Mouse (Mus musculus) thymus, adult 2 months (tissue): ENCODE measurements at regions not wholly inside any gene's neighbourhood (a gene's known extent, or its start where the extent isn't known, plus 50 kb on each side); places are given as distances from the start of the nearest gene placed in this dataset.
A peak's percentile ranks its signal among the peaks of the same experiment; 100 is the strongest.

Experiments used
- DNase-seq: peaks from one replicate; pipeline ENCODE4 v3.0.0; 2021
- H3K27ac ChIP-seq: fragments of 200-500 bp; 2 replicates; pipeline ENCODE4 v1.5.1; 2012; ENCODE audit warnings: low read length, control low read depth; ENCODE audit not compliant: control insufficient read depth, insufficient read depth
- H3K27me3 ChIP-seq: fragments of 200-500 bp; 2 replicates; pipeline ENCODE4 v1.6.1; 2012; ENCODE audit warnings: mild to moderate bottlenecking, low read length, moderate library complexity, mixed read lengths; ENCODE audit not compliant: control insufficient read depth, insufficient read depth
- H3K36me3 ChIP-seq: fragments of 200-500 bp; 2 replicates; pipeline ENCODE4 v1.6.1; 2012; ENCODE audit warnings: mild to moderate bottlenecking, low read length, moderate library complexity; ENCODE audit not compliant: control insufficient read depth, insufficient read depth
- H3K4me1 ChIP-seq: fragments of 200-500 bp; replicated peaks from 2 replicates; pipeline ENCODE4 v1.6.1; 2012; ENCODE audit warnings: low read length; ENCODE audit not compliant: control insufficient read depth, insufficient read depth
- H3K4me3 ChIP-seq: fragments of 200-500 bp; 2 replicates; pipeline ENCODE4 v1.5.1; 2012; ENCODE audit warnings: mild to moderate bottlenecking, low read length, control low read depth, moderate library complexity; ENCODE audit not compliant: control insufficient read depth, insufficient read depth
- CTCF ChIP-seq: fragments of 200-500 bp; IDR thresholded peaks from 2 replicates; pipeline ENCODE4 v1.5.1; 2012; ENCODE audit warnings: mild to moderate bottlenecking, control low read depth, low read length, moderate library complexity, borderline replicate concordance; ENCODE audit not compliant: control insufficient read depth, poor library complexity, insufficient read depth; ENCODE audit errors: extremely low read depth
- POLR2A ChIP-seq: fragments of 200-500 bp; IDR thresholded peaks from 2 replicates; pipeline ENCODE4 v1.6.1; 2012; ENCODE audit warnings: mild to moderate bottlenecking, low read length, control low read depth, moderate library complexity; ENCODE audit not compliant: control insufficient read depth, poor library complexity, insufficient read depth; ENCODE audit errors: extremely low read depth
- WGBS: fragments of 180-500 bp; shearing (Covaris S2); methylation state at CpG from one replicate; pipeline ENCODE4 v1.1.7; 2018; 5-methylcytosine and 5-hydroxymethylcytosine counted together

DNA sequence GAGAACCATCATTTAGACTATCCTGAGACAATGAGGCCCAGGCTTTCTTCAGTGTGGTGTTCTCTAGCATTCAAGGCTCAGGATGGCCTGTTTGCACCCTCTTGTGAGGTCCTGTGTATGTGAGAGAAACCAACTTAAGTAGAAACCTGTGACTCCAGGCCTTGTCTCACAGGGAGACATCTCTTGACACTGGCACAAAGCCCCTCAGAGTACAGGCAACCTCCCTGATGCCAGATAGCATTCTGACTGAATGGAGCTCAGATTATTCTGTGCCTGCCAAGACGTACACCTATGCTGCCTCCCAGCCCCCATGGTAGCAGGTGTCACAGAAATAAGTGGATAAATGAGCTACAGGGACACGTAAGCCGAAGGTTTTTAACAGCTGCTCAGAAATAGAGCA, 77.9 kb upstream of the Ccn6 start:
- Histone ChIP-seq H3K4me1 (peaks cover 13% of the 10 kb centered on the region), H3K4me3 (no peak overlapping the region), H3K27me3 (no peaks in the 10 kb centered on the region), H3K36me3 (no peaks in the 10 kb centered on the region), H3K27ac (no peak overlapping the region)
- DNase-seq = no peak
- WGBS = 60% methylated on average over 3 of the region's 3 CpGs
- TF ChIP-seq CTCF (no peak), POLR2A (no peak)

DNA sequence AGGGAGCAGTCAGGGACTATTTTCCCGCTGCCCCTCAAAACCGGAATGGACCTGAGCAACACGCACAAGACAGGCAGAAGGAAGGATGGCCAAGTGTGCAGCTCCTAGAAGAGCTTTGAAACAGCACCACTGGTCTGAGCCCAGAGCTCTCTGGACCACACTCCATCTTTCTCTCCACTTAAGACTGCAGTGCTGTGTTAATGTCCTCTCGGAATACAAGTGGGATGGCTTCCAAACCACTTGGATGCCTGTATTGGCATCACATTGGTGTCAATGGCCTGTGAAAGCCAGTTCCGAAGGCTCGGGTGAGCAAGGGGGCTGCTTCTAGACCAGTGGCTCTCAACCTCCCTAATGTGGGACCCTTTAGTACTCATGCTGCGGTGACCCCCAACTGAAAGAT, 77.4 kb upstream of the Ccn6 start:
- WGBS = 99% methylated on average over 7 of the region's 7 CpGs
- H3K36me3 ChIP-seq = no peaks in the 10 kb centered on the region
- no peaks in the 10 kb centered on the region for H3K27me3 ChIP-seq
- TF ChIP-seq CTCF (no peak), POLR2A (no peak)
- H3K27ac ChIP-seq = no peak overlapping the region
- DNase-seq = no peak
- peaks cover 13% of the 10 kb centered on the region for H3K4me1 ChIP-seq
- H3K4me3 ChIP-seq = no peak overlapping the region

DNA sequence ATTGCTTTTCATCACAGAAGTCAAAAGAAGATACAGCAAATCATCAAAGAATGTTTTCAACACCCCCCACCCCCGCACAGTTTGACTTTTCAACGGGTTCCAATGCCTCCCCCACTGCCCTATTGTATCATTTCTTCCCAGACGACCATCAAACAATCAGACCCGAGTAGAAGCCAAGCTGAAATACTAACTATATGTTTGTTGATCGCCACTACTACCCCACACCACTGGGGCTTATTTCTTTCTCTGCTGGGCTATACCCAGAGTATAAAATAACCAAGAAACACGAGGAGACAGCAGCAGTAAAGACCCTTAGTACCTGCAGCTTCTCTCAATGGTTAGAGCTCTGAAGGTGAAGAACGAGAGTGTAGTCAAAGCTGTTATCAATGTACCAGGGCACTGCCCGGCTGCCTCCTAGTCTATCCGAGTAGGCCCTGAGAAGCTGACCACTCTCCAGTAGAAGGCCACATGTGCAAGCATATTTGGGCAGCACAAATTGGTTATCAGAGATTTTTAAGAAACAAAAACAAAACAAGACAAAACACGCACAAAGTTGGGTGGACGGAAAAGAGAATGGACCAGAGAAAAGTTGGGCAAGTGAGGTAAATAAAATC, 76.7 kb upstream of the Ccn6 start:
- WGBS = 72% methylated on average over 11 of the region's 11 CpGs
- H3K4me3 ChIP-seq = no peak overlapping the region
- H3K27me3 ChIP-seq = no peaks in the 10 kb centered on the region
- H3K36me3 ChIP-seq = no peaks in the 10 kb centered on the region
- DNase-seq = no peak
- H3K4me1 ChIP-seq = peaks cover 13% of the 10 kb centered on the region
- no peak for TF ChIP-seq CTCF
- no peak for TF ChIP-seq POLR2A
- H3K27ac ChIP-seq = no peak overlapping the region

DNA sequence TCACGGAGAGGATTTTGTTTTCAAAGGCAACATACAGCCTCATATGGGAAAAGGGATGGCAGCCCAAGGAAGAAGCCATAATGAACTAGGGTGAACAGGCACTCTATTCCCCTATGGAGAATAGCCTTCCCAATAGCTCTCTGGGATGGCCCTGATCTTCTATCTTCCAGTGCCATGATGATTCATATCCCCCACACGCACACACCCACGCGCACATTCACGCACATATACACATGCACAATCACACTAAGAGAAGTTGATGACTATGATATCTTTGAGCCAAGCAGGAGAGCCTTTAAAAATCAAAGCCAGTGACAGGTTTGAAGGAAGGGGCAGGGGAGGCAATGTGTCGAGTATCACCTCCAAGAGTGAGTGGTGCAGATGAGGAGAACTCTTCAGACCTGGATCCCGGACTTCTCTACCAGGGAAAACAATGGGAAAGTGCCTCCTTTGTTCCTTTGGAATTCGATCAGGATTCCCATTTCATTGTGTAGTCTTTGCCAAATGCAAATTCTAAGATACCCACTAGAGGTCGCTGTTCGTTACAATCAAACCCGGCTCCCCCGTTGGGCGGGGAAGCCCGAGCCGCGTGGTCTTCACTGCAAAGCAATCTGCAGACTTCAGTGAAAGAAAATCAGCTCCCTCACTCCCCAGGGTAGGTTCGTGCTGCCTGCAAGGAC, 76.0 kb upstream of the Ccn6 start:
- Histone ChIP-seq H3K4me1 (peaks cover 13% of the 10 kb centered on the region), H3K36me3 (no peaks in the 10 kb centered on the region), H3K27ac (no peak overlapping the region), H3K4me3 (no peak overlapping the region), H3K27me3 (no peaks in the 10 kb centered on the region)
- peak; percentile 75 for DNase-seq
- TF ChIP-seq POLR2A (no peak), CTCF (peak; percentile 73; the same call in 1 of the 2 replicates)
- 26% methylated on average over 17 of the region's 17 CpGs for WGBS

DNA sequence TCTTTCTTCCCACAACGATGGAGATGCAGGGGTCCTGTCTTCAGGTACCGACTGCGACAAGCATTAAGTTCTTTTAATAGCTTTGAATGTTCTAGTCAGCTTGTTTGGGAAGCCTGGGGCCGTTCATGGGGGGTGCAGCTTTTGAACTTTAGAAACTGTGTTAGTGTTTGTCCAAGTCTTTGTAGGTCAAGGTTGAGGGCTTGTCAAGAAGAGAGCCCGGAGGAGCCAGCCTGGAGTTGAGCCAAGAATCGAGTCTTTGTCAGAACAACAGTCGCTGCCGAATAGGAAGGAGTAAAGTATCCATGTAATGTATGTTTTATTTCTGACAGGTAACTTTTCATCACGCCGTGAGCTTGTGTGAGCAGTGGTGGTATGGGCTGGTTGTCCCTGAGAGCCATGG, 75.0 kb upstream of the Ccn6 start:
- DNase-seq = no peak
- Histone ChIP-seq H3K4me3 (no peak overlapping the region), H3K27me3 (no peaks in the 10 kb centered on the region), H3K27ac (no peak overlapping the region), H3K36me3 (no peaks in the 10 kb centered on the region), H3K4me1 (peaks cover 13% of the 10 kb centered on the region)
- no peak for TF ChIP-seq POLR2A
- TF ChIP-seq CTCF = no peak
- WGBS = 91% methylated on average over 10 of the region's 10 CpGs

DNA sequence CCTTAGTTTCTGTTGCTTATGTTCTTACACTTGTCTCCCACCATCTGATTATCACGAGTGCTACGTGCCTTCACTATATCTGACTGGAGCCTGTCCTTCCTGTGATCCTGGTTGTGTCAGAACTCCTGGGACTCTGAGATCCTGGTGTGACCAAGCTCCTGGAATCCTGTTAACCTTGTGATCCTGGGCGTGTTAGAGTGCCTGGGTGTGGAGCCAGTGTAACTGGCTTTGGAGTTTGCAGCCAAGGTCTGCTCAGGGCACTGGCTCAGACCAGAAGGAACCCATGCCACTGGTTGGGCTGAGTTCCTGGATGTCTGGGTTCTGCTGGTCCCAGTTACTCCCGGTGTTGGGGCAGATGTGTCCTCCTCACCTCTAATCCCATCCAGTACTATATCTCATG, 74.0 kb upstream of the Ccn6 start:
- Histone ChIP-seq H3K27me3 (no peaks in the 10 kb centered on the region), H3K27ac (no peak overlapping the region), H3K4me3 (no peak overlapping the region), H3K36me3 (no peaks in the 10 kb centered on the region), H3K4me1 (peaks cover 13% of the 10 kb centered on the region)
- WGBS = 98% methylated on average over 4 of the region's 4 CpGs
- DNase-seq = no peak
- TF ChIP-seq CTCF = no peak
- TF ChIP-seq POLR2A = no peak
